Mouse (Mus musculus) small intestine, adult 2 months (tissue): ENCODE results near the gene Inpp5f.
A peak's percentile ranks its signal among the peaks of the same experiment; 100 is the strongest.

ENCODE experiments used
- CTCF ChIP-seq: fragments of 200-500 bp; IDR thresholded peaks from 2 replicates; pipeline ENCODE4 v1.5.1; 2012; ENCODE audit warnings: low read depth, mild to moderate bottlenecking, control low read depth, inconsistent platforms, low read length, moderate library complexity, mixed read lengths; ENCODE audit not compliant: insufficient replicate concordance, insufficient read length; ENCODE audit errors: extremely low read depth
- POLR2A ChIP-seq: fragments of 200-500 bp; IDR thresholded peaks from 2 replicates; pipeline ENCODE4 v1.6.1; 2012; ENCODE audit warnings: low read depth, mild to moderate bottlenecking, control low read depth, inconsistent platforms, low read length, moderate library complexity

- no peak for TF ChIP-seq POLR2A
- TF ChIP-seq CTCF: peak; percentile 93; the same call in 1 of the 2 replicates
These were observed 78.9 kb downstream of the Inpp5f start for GRCm38 (mm10) chr7:128690070-128690469.
